Mouse (Mus musculus) heart, postnatal 36 days (tissue): ENCODE data around the gene E330021D16Rik. TPM values are rescaled to one million over a fixed set of nuclear protein-coding genes. Genes with fewer than 3 reads are reported as not detected.
A peak's percentile ranks its signal among the peaks of the same experiment; 100 is the strongest.

ENCODE experiments used
- DNase-seq, 2 experiments: peaks; one replicate each; pipeline ENCODE4 v3.0.0; 2021 to 2022
- intact Hi-C: fragments of 180-260 bp; cut with DNase I; formaldehyde crosslinking; loops from one replicate; pipeline ENCODE4 v1.15.1; 2025
- total RNA-seq, 2 experiments: library from RNA; stranded (reverse); gene quantifications; 2 replicates each; pipeline ENCODE4 v1.2.3; 2021

The E330021D16Rik gene
- total RNA-seq, 2 experiments from 2014 or later: not detected

DNA sequence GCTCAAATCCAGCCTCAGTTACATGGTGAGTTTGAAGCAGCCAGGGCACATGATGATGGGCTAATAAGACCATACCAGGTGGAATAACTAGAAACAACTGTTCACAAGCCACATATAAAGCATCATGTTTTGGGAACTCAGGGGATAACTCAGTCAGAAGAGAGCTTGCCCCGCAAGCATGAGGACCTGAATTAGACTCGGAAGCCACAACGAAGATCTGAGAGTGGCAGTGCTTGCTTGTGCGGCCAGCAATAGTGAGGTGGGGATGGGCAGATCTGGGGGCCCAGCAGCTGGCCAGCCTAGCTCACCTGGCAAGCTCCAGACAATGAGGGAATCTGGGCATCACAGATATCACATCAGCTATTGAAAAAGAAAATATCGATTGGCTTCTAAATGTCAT, 7.8 kb upstream of the E330021D16Rik start:
- no peak for DNase-seq
- intact Hi-C loops: loop anchor here (2.0 to 5.0 kb wide), 3 partner anchors 42 to 319 kb away; no protein-coding TSS in a partner anchor

GRCm38 (mm10) chr6:136422084-136422853, 6.9 kb upstream of the E330021D16Rik start:
- intact Hi-C loops: loop anchor here (1.0 to 5.0 kb wide), 6 partner anchors 43 to 320 kb away; no protein-coding TSS in a partner anchor

DNA sequence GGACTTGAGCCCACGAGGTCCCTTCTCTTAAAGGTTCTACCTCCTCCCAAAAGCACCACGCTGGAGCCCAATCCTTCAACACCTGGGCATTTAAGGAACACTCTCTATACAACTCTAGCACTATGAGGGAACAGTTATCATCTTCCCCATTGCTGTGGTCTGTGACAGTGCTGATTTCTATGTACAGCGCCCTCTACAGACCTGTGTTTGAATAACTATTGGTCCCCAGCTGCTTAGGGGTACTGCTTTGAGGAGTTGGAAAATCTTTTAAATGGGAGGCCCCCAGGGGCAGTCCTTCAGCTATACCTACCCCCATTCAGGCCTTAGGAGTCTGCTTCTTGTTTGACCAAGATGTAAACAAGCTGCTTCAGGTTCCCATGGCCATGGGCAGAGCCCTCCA, 5.7 kb upstream of the E330021D16Rik start:
- intact Hi-C loops: loop anchor here (5.0 kb wide), 2 partner anchors 201 to 321 kb away; no protein-coding TSS in a partner anchor
- no peak for DNase-seq

More at GRCm38 (mm10) chr6:136422084-136422853, 6.9 kb upstream of the E330021D16Rik start:
- peak; percentile 61 to 70 for DNase-seq

GRCm38 (mm10) chr6:136418889-136419835, 3.8 kb upstream of the E330021D16Rik start:
- intact Hi-C loops: no loop called here
- DNase-seq: no peak

DNA sequence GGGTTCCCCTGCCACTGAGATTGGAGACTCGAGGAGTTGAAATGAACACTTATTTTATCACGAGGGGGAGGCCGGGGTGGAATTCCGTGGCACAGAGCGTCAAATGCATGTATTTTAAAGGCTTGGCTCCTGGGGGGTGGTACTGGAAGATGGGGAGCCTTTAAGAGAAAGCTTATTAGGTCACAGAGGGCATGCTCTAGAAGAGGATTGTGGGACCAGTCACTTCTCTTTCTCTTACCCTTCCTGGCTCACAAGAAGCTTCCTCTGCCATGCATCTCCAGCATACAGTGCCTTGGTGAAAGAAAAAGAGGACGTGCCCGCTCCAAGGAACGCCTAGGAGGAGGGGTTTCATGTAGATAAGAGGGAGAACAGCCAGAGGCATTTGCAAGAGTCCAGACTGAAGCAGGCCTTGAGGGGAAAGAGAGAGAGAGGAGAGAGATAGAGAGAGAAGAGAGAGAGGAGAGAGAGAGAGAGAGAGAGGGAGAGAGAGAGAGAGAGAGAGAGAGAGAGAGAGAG, 3.0 kb upstream of the E330021D16Rik start:
- intact Hi-C loops: no loop called here
- DNase-seq: no peak

- intact Hi-C loops: no loop called here
Observed at GRCm38 (mm10) chr6:136417864-136418263, 2.5 kb upstream of the E330021D16Rik start.

DNA sequence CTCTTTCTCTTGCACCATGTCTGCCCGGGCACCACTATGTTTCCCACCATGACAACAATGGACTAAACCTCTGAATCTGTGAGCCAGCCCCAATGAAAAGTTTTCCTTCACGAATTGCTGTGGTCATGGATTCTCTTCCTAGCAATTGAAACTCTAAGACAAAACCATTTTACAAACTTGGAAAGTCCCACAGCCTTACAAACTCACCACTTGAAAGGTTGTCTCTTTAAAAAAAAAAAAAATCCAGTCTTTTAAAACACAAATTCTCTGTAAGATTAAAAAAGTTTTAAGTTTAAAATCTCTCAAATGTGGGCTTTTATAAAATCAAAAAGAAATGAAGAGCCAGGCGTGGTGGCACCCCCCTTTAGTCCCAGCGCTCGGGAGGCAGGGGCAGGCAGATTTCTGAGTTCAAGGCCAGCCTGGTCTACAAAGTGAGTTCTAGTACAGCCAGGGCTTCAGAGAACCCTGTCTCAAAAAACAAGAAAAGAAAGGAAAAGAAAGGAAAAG, 1.5 kb downstream of the E330021D16Rik start:
- DNase-seq: no peak
- intact Hi-C loops: no loop called here

More at GRCm38 (mm10) chr6:136417864-136418263, 2.5 kb upstream of the E330021D16Rik start:
- DNase-seq: no peak

DNA sequence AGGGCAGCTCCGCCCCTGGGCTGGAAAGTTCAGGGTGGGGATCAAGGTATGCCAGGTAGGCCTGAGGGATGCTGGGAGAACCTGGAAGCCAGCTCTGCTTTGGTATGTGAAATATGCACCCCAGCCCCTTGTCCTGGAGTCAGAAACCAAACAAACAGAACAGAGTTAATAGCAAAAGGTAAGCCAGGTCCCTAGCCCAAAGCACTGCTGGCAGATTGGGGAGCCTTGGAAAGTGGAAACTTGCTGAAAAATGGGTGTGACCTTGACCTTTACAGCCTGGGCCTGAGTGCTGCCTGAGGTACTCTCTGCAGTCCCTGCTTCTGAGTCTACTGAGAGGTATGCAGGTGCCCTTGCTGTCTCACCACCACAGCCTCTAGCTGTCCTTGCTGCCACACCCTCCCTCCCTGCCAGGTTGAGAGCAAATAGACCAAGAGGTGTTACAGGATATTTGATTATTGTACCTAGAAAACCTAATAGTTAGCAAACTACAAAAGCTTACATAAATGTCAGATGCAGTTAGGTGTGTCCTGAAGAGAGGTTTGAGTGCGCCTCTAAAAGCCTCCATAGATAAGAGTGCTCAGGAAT, 7.7 kb downstream of the E330021D16Rik start:
- DNase-seq: no peak
- intact Hi-C loops: no loop called here

GRCm38 (mm10) chr6:136396860-136397259, 18.5 kb downstream of the E330021D16Rik start:
- intact Hi-C loops: no loop called here
- no peak for DNase-seq

- no peak for DNase-seq
Observed at GRCm38 (mm10) chr6:136390262-136390661, 25.1 kb downstream of the E330021D16Rik start.

DNA sequence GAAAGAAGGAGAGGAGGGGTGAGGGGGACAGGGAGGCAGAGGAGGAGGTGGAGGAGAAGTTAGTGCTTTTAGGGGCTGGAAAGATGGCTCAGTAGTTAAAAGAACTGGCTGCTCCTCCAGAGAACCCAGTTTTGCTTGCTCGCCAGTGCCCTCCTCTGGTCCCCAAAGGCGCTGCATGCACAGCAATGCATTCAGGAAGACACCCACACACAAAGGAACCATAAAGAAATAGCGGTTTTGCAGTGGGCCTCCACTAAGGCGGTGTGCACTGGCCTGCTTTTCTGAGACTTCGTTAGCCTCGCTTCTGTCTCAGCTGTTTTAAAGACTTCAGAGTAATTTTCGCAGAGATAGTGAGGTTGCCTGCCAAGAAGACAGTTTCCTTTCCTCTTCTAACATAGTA, 30.1 kb downstream of the E330021D16Rik start:
- no peak for DNase-seq
- intact Hi-C loops: no loop called here

More at GRCm38 (mm10) chr6:136390262-136390661, 25.1 kb downstream of the E330021D16Rik start:
- intact Hi-C loops: no loop called here

- intact Hi-C loops: no loop called here
- DNase-seq: no peak
Observed at GRCm38 (mm10) chr6:136383218-136383617, 32.2 kb downstream of the E330021D16Rik start.

GRCm38 (mm10) chr6:136376097-136376496, 39.3 kb downstream of the E330021D16Rik start:
- DNase-seq: no peak
- intact Hi-C loops: no loop called here

- DNase-seq: no peak
- intact Hi-C loops: no loop called here
Observed at GRCm38 (mm10) chr6:136364430-136365098, 50.8 kb downstream of the E330021D16Rik start.

- intact Hi-C loops: no loop called here
- no peak for DNase-seq
Observed at GRCm38 (mm10) chr6:136364008-136364407, 51.4 kb downstream of the E330021D16Rik start.

- intact Hi-C loops: no loop called here
- DNase-seq: no peak
Observed at GRCm38 (mm10) chr6:136363313-136363712, 52.1 kb downstream of the E330021D16Rik start.

- DNase-seq: no peak
- intact Hi-C loops: no loop called here
Observed at GRCm38 (mm10) chr6:136358471-136358870, 56.9 kb downstream of the E330021D16Rik start.

GRCm38 (mm10) chr6:136353399-136354184, 61.8 kb downstream of the E330021D16Rik start:
- intact Hi-C loops: loop anchor here (1.0 kb wide), 2 partner anchors 446 to 909 kb away; no protein-coding TSS in a partner anchor
- peak; percentile 40 to 55 for DNase-seq
